Mouse (Mus musculus) effector memory CD4-positive, alpha-beta T cell, adult 7 months (primary cell): Measurements from ENCODE around the gene Vmn1r6. TPM values are rescaled to one million over a fixed set of nuclear protein-coding genes. Genes with fewer than 3 reads are reported as not detected.

Experiments used
- polyA plus RNA-seq: library from polyadenylated mRNA; unstranded; fragments of 100-300 nt; shearing (Covaris generic); gene quantifications from one replicate; pipeline ENCODE4 v1.2.1, GENCODE M21; 2017

The Vmn1r6 gene
- 0.07 TPM for polyA plus RNA-seq

DNA sequence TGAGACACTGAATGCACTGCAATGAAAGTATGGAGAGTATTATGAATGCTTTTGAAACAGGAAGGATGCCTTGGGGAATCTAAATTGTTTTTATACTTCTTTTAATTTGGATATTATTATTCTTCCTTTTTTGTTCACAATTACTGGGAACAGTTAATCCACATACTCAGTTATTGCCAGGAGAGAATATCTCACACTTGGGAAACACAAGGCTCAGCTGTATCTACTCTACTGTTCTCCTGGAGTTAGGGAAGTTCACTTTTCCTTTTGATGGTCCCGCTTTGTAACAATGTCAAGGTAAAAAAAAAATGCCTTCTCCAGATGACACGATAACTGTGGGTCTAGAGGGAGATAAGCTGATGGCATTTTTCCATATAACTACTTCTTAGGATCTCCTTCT, at the start of gene Vmn1r6:
Gene Vmn1r6, plus strand, starts transcription at position 301 of the 400 bp plus-strand sequence.

DNA sequence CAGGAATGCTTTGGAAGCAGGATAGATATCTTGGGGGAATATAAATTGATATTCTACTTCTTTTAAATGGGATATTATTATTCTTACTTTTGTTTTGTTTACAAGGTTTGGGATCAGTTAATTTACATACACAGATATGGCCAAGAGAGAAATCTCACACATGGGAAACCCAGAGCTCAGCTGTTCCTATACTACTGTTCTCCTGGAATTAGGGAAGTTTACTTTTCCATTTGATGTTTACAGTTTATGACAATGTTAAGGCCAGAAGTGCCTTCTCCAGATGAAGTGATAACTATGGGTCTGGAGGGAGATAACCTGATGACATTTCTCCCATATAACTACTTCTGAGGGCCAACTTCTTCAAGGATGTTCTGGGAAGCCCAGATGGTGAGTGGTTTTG, 27.1 kb upstream of the Vmn1r6 start, which contains the start of gene Vmn1r5:
Gene Vmn1r5, plus strand, starts transcription at position 301 of the 400 bp plus-strand sequence.

DNA sequence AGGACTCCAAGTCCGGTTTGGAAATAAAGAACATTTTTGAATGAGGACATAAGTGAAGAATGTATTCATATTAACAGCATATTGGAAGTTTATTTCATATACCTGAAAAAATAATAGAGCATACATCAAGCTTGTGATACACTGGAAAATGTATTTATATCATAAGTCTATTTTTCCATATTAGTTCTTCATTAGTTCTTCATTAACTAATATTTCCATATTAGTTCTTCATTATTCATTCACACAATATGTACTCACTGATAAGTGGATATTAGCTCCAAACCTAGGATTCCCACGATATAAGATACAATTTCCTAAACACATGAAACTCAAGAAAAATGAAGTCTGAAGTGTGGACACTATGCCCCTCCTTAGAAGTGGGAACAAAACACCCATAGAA, 28.2 kb downstream of the Vmn1r6 start, which contains the start of gene Vmn1r7:
Gene Vmn1r7, minus strand, starts transcription at position 101 of the 400 bp plus-strand sequence.

DNA sequence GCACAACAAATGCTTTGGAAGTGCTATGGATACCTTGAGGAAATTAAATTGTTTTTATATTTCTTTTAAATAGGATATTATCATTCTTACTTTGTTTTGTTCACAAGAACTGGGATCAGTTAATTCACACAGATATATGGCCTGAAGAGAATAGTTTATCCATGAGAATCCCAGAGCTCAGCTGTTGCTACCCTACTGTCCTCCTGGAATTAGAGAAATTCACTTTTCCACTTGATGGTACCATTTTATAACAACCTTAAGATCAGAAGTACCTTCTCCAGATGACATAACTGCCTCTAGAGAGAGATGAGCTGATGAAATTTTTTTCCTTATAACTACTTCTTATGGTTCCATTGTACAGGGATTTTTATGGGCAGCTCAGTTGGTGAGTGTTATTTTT, 34.9 kb downstream of the Vmn1r6 start, which contains the start of gene Vmn1r8:
Gene Vmn1r8, plus strand, starts transcription at position 301 of the 400 bp plus-strand sequence.

Other genes starting within 250 kb of the Vmn1r6 start
- 106 TPM for gene Kbtbd2, start 199.4 kb upstream of the Vmn1r6 start, polyA plus RNA-seq
- gene Fkbp9, start 165.2 kb upstream of the Vmn1r6 start, polyA plus RNA-seq = not detected
- 51.0 TPM for gene Nt5c3, start 73.3 kb upstream of the Vmn1r6 start, polyA plus RNA-seq
- gene Vmn1r4, start 73.2 kb upstream of the Vmn1r6 start, polyA plus RNA-seq = not detected
- not detected for gene Vmn1r5, start 27.0 kb upstream of the Vmn1r6 start, polyA plus RNA-seq
- gene Vmn1r7, start 28.1 kb downstream of the Vmn1r6 start, polyA plus RNA-seq = not detected
- not detected for gene Vmn1r8, start 35.0 kb downstream of the Vmn1r6 start, polyA plus RNA-seq
- gene Vmn1r9, start 69.5 kb downstream of the Vmn1r6 start, polyA plus RNA-seq = not detected
- not detected for gene Vmn1r10, start 112.2 kb downstream of the Vmn1r6 start, polyA plus RNA-seq
- 0.16 TPM for gene Vmn1r11, start 136.2 kb downstream of the Vmn1r6 start, polyA plus RNA-seq
- gene Vmn1r12, start 159.7 kb downstream of the Vmn1r6 start, polyA plus RNA-seq = 0.37 TPM
- gene Vmn1r13, start 206.0 kb downstream of the Vmn1r6 start, polyA plus RNA-seq = 1.1 TPM
- gene Vmn1r14, start 234.4 kb downstream of the Vmn1r6 start, polyA plus RNA-seq = not detected